ENCODE assay signal across 9 mouse cellular contexts in the genomic region with DNA sequence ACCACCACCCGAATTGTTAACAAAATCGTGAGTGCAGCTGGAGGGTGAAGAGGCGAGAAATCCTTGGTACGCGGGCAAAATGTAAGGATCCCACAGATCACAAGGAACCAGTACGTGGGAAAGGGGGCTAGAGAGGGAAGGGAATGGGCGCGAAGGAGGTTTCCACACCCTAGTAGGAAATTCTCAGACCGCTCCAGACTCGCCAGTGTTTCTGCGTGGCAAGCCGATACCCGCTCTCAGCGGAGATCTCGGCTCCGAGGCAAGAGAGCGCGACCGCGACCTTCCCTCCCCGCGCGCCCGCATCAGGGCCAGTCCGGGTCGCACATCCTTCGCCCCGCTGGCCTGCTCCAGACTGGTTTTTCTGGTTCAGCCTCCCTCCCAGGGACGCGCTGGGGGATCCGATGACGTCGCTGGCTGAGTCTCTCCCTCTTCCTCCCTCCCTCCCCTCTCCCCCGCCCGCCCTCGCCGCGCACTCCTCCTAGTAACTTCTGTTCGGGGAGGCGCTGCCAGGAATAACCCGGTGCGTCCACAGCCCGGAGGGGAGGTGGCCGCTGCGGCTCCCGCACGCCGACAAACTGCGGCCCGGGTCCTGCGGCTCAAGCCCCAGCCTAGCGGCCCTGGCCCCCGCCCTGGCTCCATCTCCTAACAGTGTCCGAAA. TPM values are rescaled to one million over a fixed set of nuclear protein-coding genes. Genes with fewer than 3 reads are reported as not detected.
DNase-seq lines count a peak whose midpoint lies in the region; ATAC-seq and TF ChIP-seq lines count a peak whose summit lies in the region.
"Had no signal": no experiment of that assay in that cellular context is flagged by ENCODE, and none has a peak within 500 bp of the region (broad histone marks: within the 10 kb centered on the region; RNA-seq: fewer than 3 reads in every experiment).

No protein-coding gene starts in this region.

- peak overlapping the region; percentile 98 for H3K9ac ChIP-seq in heart, embryonic 13.5 days
- H3K9ac ChIP-seq in kidney, postnatal 0 days (ENCODE audit: low read depth, low read length): peak overlapping the region; percentile 84
- peak overlapping the region; percentile 96 for H3K9ac ChIP-seq in liver, adult 2 months (ENCODE audit: low read depth, low read length)

- peak overlapping the region; percentile 97 for H3K4me2 ChIP-seq in heart, embryonic 13.5 days
- H3K4me2 ChIP-seq in kidney, postnatal 0 days (ENCODE audit: low read length): peak overlapping the region; percentile 87

- no peaks in the 10 kb centered on the region for H3K9me3 ChIP-seq in heart, embryonic 13.5 days
- H3K9me3 ChIP-seq in kidney, postnatal 0 days (replicated peaks; ENCODE audit: low read length): no peaks in the 10 kb centered on the region

- peak overlapping the region; percentile 86 for H3K27ac ChIP-seq in embryonic fibroblast, embryonic 13.5 days (ENCODE audit: insufficient read depth, low read length)
- H3K27ac ChIP-seq in heart, embryonic 13.5 days (replicated peaks): peak overlapping the region; percentile 100
- H3K27ac ChIP-seq in kidney, postnatal 0 days: peak overlapping the region; percentile 98
- peak overlapping the region; percentile 94 for H3K27ac ChIP-seq in liver, adult 2 months (replicated peaks; ENCODE audit: insufficient read depth, low read depth, low read length)

- ATAC-seq in heart, embryonic 13.5 days (ENCODE audit: extremely low read depth, insufficient number of reproducible peaks, low FRiP score, low TSS enrichment): peak; percentile 53; the same call in 1 of the 2 replicates
- ATAC-seq in kidney, postnatal 0 days (replicated peaks; ENCODE audit: low FRiP score, low read depth): peak; percentile 83

- peak overlapping the region; percentile 84 for H3K4me3 ChIP-seq in embryonic fibroblast, embryonic 13.5 days (ENCODE audit: insufficient read depth, low read length)
- peak overlapping the region; percentile 87 for H3K4me3 ChIP-seq in heart, embryonic 13.5 days
- peak overlapping the region; percentile 75 for H3K4me3 ChIP-seq in kidney, postnatal 0 days (replicated peaks; ENCODE audit: low read depth, low read length)
- H3K4me3 ChIP-seq in liver, adult 2 months (ENCODE audit: insufficient read depth, low read depth, low read length): peak overlapping the region; percentile 73

- TF ChIP-seq POLR2A in embryonic fibroblast, embryonic 13.5 days (IDR thresholded peaks at IDR 0.05; ENCODE audit: low read depth, low read length): peak; percentile 89
- peak; percentile 67 for TF ChIP-seq POLR2A in liver, adult 2 months (IDR thresholded peaks at IDR 0.05; ENCODE audit: extremely low read depth, insufficient read depth, low read length)

- H3K36me3 ChIP-seq in heart, embryonic 13.5 days: no peaks in the 10 kb centered on the region
- no peaks in the 10 kb centered on the region for H3K36me3 ChIP-seq in kidney, postnatal 0 days (ENCODE audit: insufficient read depth, low read length)
- no peaks in the 10 kb centered on the region for H3K36me3 ChIP-seq in liver, adult 2 months (ENCODE audit: control insufficient read depth, insufficient read depth, low read length)

- no peaks in the 10 kb centered on the region; the same call in 1 of the 2 replicates for H3K4me1 ChIP-seq in embryonic fibroblast, embryonic 13.5 days (ENCODE audit: control insufficient read depth, insufficient read depth, low read length)
- peaks cover 15% of the 10 kb centered on the region for H3K4me1 ChIP-seq in heart, embryonic 13.5 days
- no peaks in the 10 kb centered on the region for H3K4me1 ChIP-seq in kidney, postnatal 0 days (replicated peaks; ENCODE audit: insufficient read depth, low read length)
- H3K4me1 ChIP-seq in liver, adult 2 months (ENCODE audit: control insufficient read depth, insufficient read depth, low read length): peaks cover 5% of the 10 kb centered on the region; the same call in 1 of the 2 replicates

- WGBS in heart, embryonic 13.5 days: under 1% methylated on average over 48 of the region's 54 CpGs
- WGBS in kidney, postnatal 0 days: under 1% methylated on average over 52 of the region's 54 CpGs
- under 1% methylated on average over 54 of the region's 54 CpGs for WGBS in liver, adult 2 months

- no peaks in the 10 kb centered on the region for H3K27me3 ChIP-seq in heart, embryonic 13.5 days (replicated peaks)
- no peaks in the 10 kb centered on the region for H3K27me3 ChIP-seq in kidney, postnatal 0 days (ENCODE audit: insufficient read depth, low read length)
- no peaks in the 10 kb centered on the region for H3K27me3 ChIP-seq in liver, adult 2 months (ENCODE audit: control insufficient read depth, insufficient read depth, low read length)

- peaks cover 3% of the 10 kb centered on the region; the same call in 1 of the 2 replicates for H3K79me2 ChIP-seq in liver, adult 2 months (ENCODE audit: control insufficient read depth, insufficient read depth, low read length)

- peak; percentile 77 for DNase-seq in 3T3-L1 (ENCODE audit: low read depth, low spot score)
- DNase-seq in adrenal gland, postnatal 4 days (ENCODE audit: low spot score in 2 of 2): peak; percentile 66 to 81
- DNase-seq in kidney, postnatal 0 days (ENCODE audit: low spot score): peak; percentile 95
- DNase-seq in liver, adult 2 months (ENCODE audit: extremely low read depth, low read depth, low spot score): peak; percentile 81
- DNase-seq in monocyte, adult 2 months (ENCODE audit: low read depth in 1 of 2, low spot score in 2 of 2): peak; percentile 55 to 87
- DNase-seq in spleen, postnatal 10 days (ENCODE audit: low spot score in 2 of 2): peak; percentile 49 to 68

- no peak for TF ChIP-seq CTCF in embryonic fibroblast, embryonic 13.5 days (IDR thresholded peaks at IDR 0.05; ENCODE audit: borderline replicate concordance, insufficient read depth, low read length)
- TF ChIP-seq CTCF in kidney, postnatal 0 days (IDR thresholded peaks at IDR 0.05; ENCODE audit: low read depth): no peak
- no peak for TF ChIP-seq CTCF in liver, adult 2 months (IDR thresholded peaks at IDR 0.05; ENCODE audit: low read depth, low read length)

RNA-seq across cellular contexts. Expression of a gene that starts 0.4 kb away (rescaled TPM):
- total RNA-seq in adrenal gland, postnatal 4 days (2021): 10 to 100 TPM; 23.3 to 26.6 TPM
- polyA plus RNA-seq in embryonic fibroblast, embryonic 13.5 days (2011; ENCODE audit: insufficient read length, low read depth, missing spikeins): 20.8 and 25.6 TPM in 2 replicates
- 3.8 and 4.2 TPM in 2 replicates for polyA plus RNA-seq in heart, embryonic 13.5 days (2015; fragmentation: Nextera tagmentation; extraction: Ambion mirVana)
- polyA plus RNA-seq in kidney, postnatal 0 days (2015; fragmentation: Nextera tagmentation; extraction: Ambion mirVana): 3.4 and 4.2 TPM in 2 replicates
- total RNA-seq in liver, adult 2 months (2014; rRNA removed): 5.4 and 6.4 TPM in 2 replicates
- 1.5 TPM in 2 replicates for polyA plus RNA-seq in liver, adult 2 months (2012; rRNA removed)
- total RNA-seq: MEL had no signal

Comparison
In these comparisons a context has a peak if more than half of its experiments do, and no peak if none do; other contexts are left out.
1. Peak in every context shown above with its lines: DNase-seq, ATAC-seq, H3K4me3 ChIP-seq and H3K27ac ChIP-seq.